Mouse (Mus musculus): ENCODE measurements at regions not wholly inside any gene's neighbourhood (a gene's known extent, or its start where the extent isn't known, plus 50 kb on each side); places are given as distances from the start of the nearest gene placed in this dataset.
"Not testable (repeated sequence)": the region's sequence is repeated elsewhere in the genome, so short reads cannot be mapped to it uniquely, and the experiment has no call there.

- no peak for DNase-seq
Measured at GRCm38 (mm10) chr6:95058017-95058416, 59.0 kb upstream of the Kbtbd8 start.

GRCm38 (mm10) chr6:95056222-95056621 lies 60.8 kb upstream of the Kbtbd8 start:
- DNase-seq = no peak

- no peak for DNase-seq
Measured at GRCm38 (mm10) chr6:95053717-95054382, 63.2 kb upstream of the Kbtbd8 start.

- not testable (repeated sequence) for DNase-seq
Measured at GRCm38 (mm10) chr6:95041351-95041750, 75.7 kb upstream of the Kbtbd8 start.

GRCm38 (mm10) chr6:95024239-95024638 lies 92.8 kb upstream of the Kbtbd8 start:
- DNase-seq = no peak

- no peak for DNase-seq
Measured at GRCm38 (mm10) chr6:95021724-95022123, 95.3 kb upstream of the Kbtbd8 start.

- DNase-seq = no peak
Measured at GRCm38 (mm10) chr6:95017911-95018310, 99.1 kb upstream of the Kbtbd8 start.

GRCm38 (mm10) chr6:95017484-95017883 lies 99.6 kb upstream of the Kbtbd8 start:
- DNase-seq = no peak

- no peak for DNase-seq
Measured at GRCm38 (mm10) chr6:95013096-95013495, 103.9 kb upstream of the Kbtbd8 start.

- no peak for DNase-seq
Measured at GRCm38 (mm10) chr6:95006485-95006884, 110.6 kb upstream of the Kbtbd8 start.

GRCm38 (mm10) chr6:95003716-95004115 lies 113.3 kb upstream of the Kbtbd8 start:
- no peak for DNase-seq

- DNase-seq = no peak
Measured at GRCm38 (mm10) chr6:94999562-94999961, 117.5 kb upstream of the Kbtbd8 start.

- DNase-seq = no peak
Measured at GRCm38 (mm10) chr6:94999002-94999401, 118.0 kb upstream of the Kbtbd8 start.

GRCm38 (mm10) chr6:94998371-94998770 lies 118.7 kb upstream of the Kbtbd8 start:
- DNase-seq = no peak

GRCm38 (mm10) chr6:94994376-94994775 lies 122.7 kb upstream of the Kbtbd8 start:
- no peak for DNase-seq

GRCm38 (mm10) chr6:94987427-94987826 lies 129.6 kb upstream of the Kbtbd8 start:
- no peak for DNase-seq

GRCm38 (mm10) chr6:94986346-94986745 lies 130.7 kb upstream of the Kbtbd8 start:
- no peak for DNase-seq

GRCm38 (mm10) chr6:94984411-94984895 lies 132.6 kb upstream of the Kbtbd8 start:
- DNase-seq = no peak

- DNase-seq = no peak
Measured at GRCm38 (mm10) chr6:94968683-94969082, 148.4 kb upstream of the Kbtbd8 start.

GRCm38 (mm10) chr6:94966962-94967361 lies 150.1 kb upstream of the Kbtbd8 start:
- DNase-seq = no peak

- no peak for DNase-seq
Measured at GRCm38 (mm10) chr6:94963204-94963603, 153.8 kb upstream of the Kbtbd8 start.

- no peak for DNase-seq
Measured at GRCm38 (mm10) chr6:94962411-94963087, 154.5 kb upstream of the Kbtbd8 start.

GRCm38 (mm10) chr6:94961821-94962220 lies 155.2 kb upstream of the Kbtbd8 start:
- no peak for DNase-seq

GRCm38 (mm10) chr6:94957990-94958389 lies 159.1 kb upstream of the Kbtbd8 start:
- DNase-seq = no peak
